Mouse (Mus musculus) liver, embryonic 14.5 days (tissue): ENCODE data around the gene Cachd1. TPM values are rescaled to one million over a fixed set of nuclear protein-coding genes. Genes with fewer than 3 reads are reported as not detected.

Experiments used
- ATAC-seq: fragments of 200-750 bp; cut with Nextera tagmentation; 2 replicates; pipeline ENCODE4 v1.8.0; 2017; ENCODE audit warnings: moderate number of reproducible peaks, mild to moderate bottlenecking, moderate library complexity; ENCODE audit not compliant: insufficient read depth
- DNase-seq, 3 experiments: peaks; one replicate each; pipeline ENCODE4 v3.0.0-alpha.2; 2012 to 2013; ENCODE audit warnings: low read depth in 3 of 3, low spot score in 3 of 3
- H3K27ac ChIP-seq: fragments of 300-500 bp; sonication (generic); 2 replicates; pipeline ENCODE4 v1.5.1; 2014; ENCODE audit warnings: moderate library complexity, mild to moderate bottlenecking, control low read depth, inconsistent platforms
- H3K27me3 ChIP-seq: fragments of 300-500 bp; sonication (generic); 2 replicates; pipeline ENCODE4 v1.6.1; 2014; ENCODE audit warnings: mild to moderate bottlenecking, low read length, moderate library complexity; ENCODE audit not compliant: control insufficient read depth, insufficient read depth
- H3K36me3 ChIP-seq: fragments of 300-500 bp; sonication (generic); replicated peaks from 2 replicates; pipeline ENCODE4 v1.6.1; 2014; ENCODE audit warnings: low read depth; ENCODE audit not compliant: control insufficient read depth, insufficient read depth
- H3K4me1 ChIP-seq, 2 experiments: fragments of 200-500 bp in 1 of 2; fragments of 300-500 bp in 1 of 2; sonication (generic) in 1 of 2; replicated peaks; 2 replicates each; pipeline ENCODE4 v1.6.1; 2012 to 2014; ENCODE audit warnings: antibody characterized with exemption in 1 of 2, inconsistent platforms in 1 of 2, low read length in 1 of 2; ENCODE audit not compliant: control insufficient read depth in 2 of 2, insufficient read depth in 2 of 2
- H3K4me2 ChIP-seq: fragments of 300-500 bp; sonication (generic); 2 replicates; pipeline ENCODE4 v1.6.1; 2014; ENCODE audit warnings: low read depth, mild to moderate bottlenecking, control low read depth, moderate library complexity
- H3K4me3 ChIP-seq, 2 experiments: fragments of 200-500 bp in 1 of 2; fragments of 300-500 bp in 1 of 2; sonication (generic) in 1 of 2; 2 replicates each; pipeline ENCODE4 v1.5.1; 2012 to 2014; ENCODE audit warnings: low read depth in 2 of 2, low read length in 2 of 2, mild to moderate bottlenecking in 2 of 2, control low read depth in 1 of 2, inconsistent platforms in 1 of 2, moderate library complexity in 1 of 2; ENCODE audit not compliant: insufficient read depth in 1 of 2
- H3K9ac ChIP-seq: fragments of 300-500 bp; sonication (generic); replicated peaks from 2 replicates; pipeline ENCODE4 v1.6.1; 2014; ENCODE audit warnings: mild to moderate bottlenecking, control low read depth, moderate library complexity
- H3K9me3 ChIP-seq: fragments of 300-500 bp; sonication (generic); 2 replicates; pipeline ENCODE4 v1.6.1; 2016; ENCODE audit warnings: low read length, mixed read lengths; ENCODE audit not compliant: control insufficient read depth
- CTCF ChIP-seq: IDR thresholded peaks from 2 replicates; pipeline ENCODE4 v1.5.1; 2016; ENCODE audit warnings: antibody characterized with exemption, low read depth, control low read depth
- EP300 ChIP-seq: IDR thresholded peaks from 2 replicates; pipeline ENCODE4 v1.6.1; 2016; ENCODE audit warnings: antibody characterized with exemption, low read depth
- WGBS: fragments of 180-500 bp; shearing (Covaris S2); extraction: QIAGEN DNeasy Blood & Tissue Kit; methylation state at CpG from one replicate; pipeline ENCODE4 v1.1.7; 2014; ENCODE audit not compliant: insufficient replicate concordance; 5-methylcytosine and 5-hydroxymethylcytosine counted together
- polyA plus RNA-seq, 2 experiments: library from polyadenylated mRNA; depleted of rRNA in 1 of 2; stranded (reverse) in 1 of 2; unstranded in 1 of 2; fragments of >200 nt; fragmentation: Nextera tagmentation in 1 of 2; extraction: Ambion mirVana in 1 of 2; gene quantifications; 2 replicates each; pipeline versions ENCODE4 v1.2.1 to v1.2.3; 2012 to 2014

Gene Cachd1
- polyA plus RNA-seq, 2 experiments: 4.5 to 10.2 TPM

DNA sequence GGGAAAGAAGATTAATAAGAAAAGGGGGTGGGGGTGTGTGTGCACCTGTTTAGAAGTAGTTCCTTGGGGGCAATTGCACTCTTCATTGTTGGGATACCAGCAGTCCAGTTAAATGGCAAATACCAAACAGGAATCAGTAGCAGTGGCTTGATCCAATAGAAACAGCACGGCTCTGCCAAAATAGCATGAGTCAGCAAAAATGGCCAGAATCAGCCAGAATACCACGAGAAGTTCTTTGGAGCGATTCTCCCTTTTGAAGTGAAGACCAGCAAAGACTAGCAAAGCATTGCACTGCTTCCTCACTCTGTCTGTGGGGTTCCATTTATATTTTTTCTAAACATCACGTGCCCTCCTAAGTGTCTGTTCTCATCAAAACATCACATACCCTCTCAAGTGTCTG, 241.3 kb downstream of the Cachd1 start:
- H3K27me3 ChIP-seq: no peaks in the 10 kb centered on the region
- ATAC-seq (no peak), DNase-seq (no peak)
- no peak overlapping the region for H3K4me2 ChIP-seq
- H3K9me3 ChIP-seq: no peaks in the 10 kb centered on the region
- no peaks in the 10 kb centered on the region for H3K36me3 ChIP-seq
- 54% methylated on average over 4 of the region's 4 CpGs for WGBS
- no peaks in the 10 kb centered on the region for H3K4me1 ChIP-seq
- H3K9ac ChIP-seq: no peak overlapping the region
- H3K27ac ChIP-seq: no peak overlapping the region
- no peak overlapping the region for H3K4me3 ChIP-seq
- no peak for TF ChIP-seq CTCF
- TF ChIP-seq EP300: no peak

DNA sequence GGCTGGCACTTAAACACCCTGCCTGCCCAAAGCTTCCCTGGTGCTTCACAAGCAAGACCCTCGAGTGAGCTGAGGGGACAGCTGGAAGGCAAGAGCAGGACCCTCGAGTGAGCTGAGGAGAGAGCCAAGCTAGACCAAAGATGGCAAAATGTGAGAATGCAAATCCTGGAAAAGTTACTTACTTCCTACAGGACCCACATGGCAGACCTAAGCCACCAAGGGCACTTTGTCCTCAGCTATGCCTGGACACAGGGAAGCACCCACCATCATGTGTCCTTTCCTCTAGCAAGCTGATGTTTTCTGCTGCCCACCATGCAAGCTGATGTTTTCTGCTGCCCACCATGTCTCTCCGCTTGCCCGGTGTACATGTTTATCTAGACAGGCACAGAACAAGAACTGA, 244.1 kb downstream of the Cachd1 start, which contains the start of gene Gm10577:
Gm10577 (minus strand) TSS at position 101 of the 400 bp plus-strand sequence.
- H3K36me3 ChIP-seq: no peaks in the 10 kb centered on the region
- DNase-seq (no peak), ATAC-seq (no peak)
- H3K4me2 ChIP-seq: no peak within 1 kb of the TSS
- no peak for TF ChIP-seq EP300
- TF ChIP-seq CTCF: no peak
- H3K4me3 ChIP-seq: no peak within 1 kb of the TSS
- no peaks in the 10 kb centered on the region for H3K4me1 ChIP-seq
- H3K9ac ChIP-seq: no peak within 1 kb of the TSS
- no peak within 1 kb of the TSS for H3K27ac ChIP-seq
- no peaks in the 10 kb centered on the region; the same call in 1 of the 2 replicates for H3K9me3 ChIP-seq
- no peaks in the 10 kb centered on the region for H3K27me3 ChIP-seq
- 59% methylated on average over 4 of the region's 4 CpGs for WGBS

DNA sequence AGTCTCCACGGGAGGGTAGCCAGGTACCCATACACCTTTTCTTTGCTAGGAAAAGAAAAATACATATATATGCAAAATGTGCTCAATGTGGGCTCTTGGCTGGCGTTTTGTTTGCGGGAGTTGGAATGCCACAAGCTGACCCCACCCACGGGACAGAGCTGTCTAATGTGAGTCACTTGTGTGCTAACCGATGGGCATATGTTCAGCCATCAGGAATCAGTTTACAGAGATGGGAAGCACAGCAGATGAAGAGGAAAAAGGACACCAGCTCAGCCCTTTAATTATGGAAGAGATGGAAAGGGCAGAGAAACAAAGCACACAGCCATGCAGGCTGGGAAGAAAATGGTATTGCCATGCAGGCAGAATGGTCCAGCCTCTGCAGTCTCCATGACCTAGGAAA, 250.1 kb downstream of the Cachd1 start:
- TF ChIP-seq CTCF (no peak), EP300 (no peak)

DNA sequence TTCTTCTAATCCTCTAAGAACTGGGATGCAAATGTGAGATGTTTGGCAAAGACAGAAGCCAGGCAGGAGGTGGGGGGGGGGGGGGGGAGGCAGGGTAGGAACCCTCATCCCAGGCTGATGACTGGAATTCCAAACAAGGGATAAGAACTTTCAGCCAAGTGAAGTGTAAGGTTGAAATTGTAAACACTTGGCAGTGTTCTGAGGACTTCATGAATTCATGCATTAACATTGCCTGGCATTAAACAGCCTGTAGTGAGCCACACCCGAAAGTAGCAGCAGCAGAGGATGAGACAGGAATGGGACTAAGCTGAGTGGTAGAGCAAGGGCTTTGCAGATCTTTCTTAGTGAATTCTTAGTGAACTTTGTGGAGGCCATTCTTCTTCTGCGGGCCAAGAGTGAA, 250.5 kb downstream of the Cachd1 start:
- H3K9ac ChIP-seq: no peak overlapping the region
- H3K4me3 ChIP-seq: no peak overlapping the region
- H3K27me3 ChIP-seq: no peaks in the 10 kb centered on the region
- H3K9me3 ChIP-seq: no peaks in the 10 kb centered on the region; the same call in 1 of the 2 replicates
- TF ChIP-seq EP300: no peak
- no peak for TF ChIP-seq CTCF
- 44% methylated on average over 2 of the region's 2 CpGs for WGBS
- no peak for ATAC-seq
- DNase-seq: no peak
- H3K4me1 ChIP-seq: no peaks in the 10 kb centered on the region
- no peak overlapping the region for H3K4me2 ChIP-seq
- no peaks in the 10 kb centered on the region for H3K36me3 ChIP-seq
- no peak overlapping the region for H3K27ac ChIP-seq

More for the DNA sequence above, 250.1 kb downstream of the Cachd1 start:
- no peaks in the 10 kb centered on the region for H3K27me3 ChIP-seq
- no peak overlapping the region for H3K9ac ChIP-seq
- H3K4me2 ChIP-seq: no peak overlapping the region
- no peaks in the 10 kb centered on the region for H3K4me1 ChIP-seq
- ATAC-seq (no peak), DNase-seq (no peak)
- H3K36me3 ChIP-seq: no peaks in the 10 kb centered on the region
- no peaks in the 10 kb centered on the region; the same call in 1 of the 2 replicates for H3K9me3 ChIP-seq
- 60% methylated on average over 5 of the region's 5 CpGs for WGBS
- no peak overlapping the region for H3K27ac ChIP-seq
- H3K4me3 ChIP-seq: no peak overlapping the region

DNA sequence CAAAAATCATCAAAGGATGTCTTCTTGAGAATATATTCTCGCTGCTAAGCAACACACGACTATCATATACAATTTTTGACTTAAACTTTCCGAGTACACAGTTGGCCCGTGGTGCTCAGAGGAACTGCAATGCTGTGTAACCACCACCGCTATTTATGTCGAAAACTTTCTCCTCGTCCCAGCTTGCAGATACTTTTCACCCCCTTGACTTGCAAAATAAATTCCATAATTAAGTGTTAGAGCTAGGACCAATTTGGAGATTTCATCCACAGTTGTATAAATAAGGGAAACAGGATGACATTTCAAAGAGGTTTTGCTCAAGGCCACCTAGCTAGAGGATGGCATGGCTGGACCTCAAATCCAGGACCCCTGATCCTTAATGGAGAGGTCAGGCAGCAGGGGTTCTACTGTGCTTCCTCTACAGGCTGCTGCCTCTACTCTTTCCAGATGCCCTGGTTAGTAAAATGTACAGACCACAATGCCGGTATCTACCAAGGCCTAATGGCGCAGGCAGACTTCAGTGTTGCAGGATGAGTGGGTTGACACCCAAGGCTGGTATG, 251.5 kb downstream of the Cachd1 start:
- Histone ChIP-seq H3K27me3 (no peaks in the 10 kb centered on the region), H3K4me1 (no peaks in the 10 kb centered on the region), H3K9me3 (no peaks in the 10 kb centered on the region; the same call in 1 of the 2 replicates), H3K4me3 (no peak overlapping the region), H3K9ac (no peak overlapping the region), H3K36me3 (no peaks in the 10 kb centered on the region), H3K27ac (no peak overlapping the region), H3K4me2 (no peak overlapping the region)
- no peak for TF ChIP-seq EP300
- no peak for TF ChIP-seq CTCF
- DNase-seq (no peak), ATAC-seq (no peak)
- 69% methylated on average over 9 of the region's 9 CpGs for WGBS
